Mouse (Mus musculus) kidney, postnatal 36 days (tissue): ENCODE data around the gene Nsun3.

Source experiments
- DNase-seq, 2 experiments: peaks; one replicate each; pipeline ENCODE4 v3.0.0; 2021 to 2022; ENCODE audit warnings: mixed read lengths in 2 of 2

Gene Nsun3

DNA sequence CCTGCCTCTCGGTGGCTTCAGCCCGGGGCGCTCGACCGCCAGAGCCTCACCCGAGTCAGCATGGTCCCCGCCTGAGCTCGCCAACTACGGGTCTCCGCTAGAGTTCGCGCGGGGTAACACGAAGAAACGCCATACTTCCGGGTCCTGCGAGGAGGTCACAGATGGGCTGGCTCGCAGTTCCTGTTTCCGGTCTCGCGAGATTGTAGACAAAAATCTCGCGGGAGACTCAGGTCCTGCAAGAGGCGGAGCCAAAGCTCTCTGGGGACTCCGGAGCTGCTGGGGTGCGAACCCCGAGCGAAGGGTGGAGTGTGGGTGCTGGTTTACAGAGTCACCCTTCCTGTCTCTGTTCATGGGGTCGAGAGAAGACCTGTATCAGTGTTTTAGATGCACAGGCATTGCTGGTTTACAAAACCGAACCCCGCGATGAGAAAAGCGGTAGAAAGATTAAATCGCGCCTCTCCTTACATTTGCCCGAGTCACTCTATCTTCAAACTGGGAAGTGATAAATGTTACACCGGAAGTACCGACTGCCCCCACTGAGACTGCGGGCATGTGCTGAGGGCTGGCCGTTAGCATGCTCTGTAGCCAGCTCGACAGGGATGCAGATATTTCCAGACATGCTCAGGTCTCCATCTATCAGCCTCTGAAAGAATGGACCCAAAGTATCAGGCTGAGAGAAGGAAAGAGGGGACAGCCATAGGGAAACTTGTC is at the start of gene Nsun3:
Nsun3 (minus strand) TSS at position 198 of the 711 bp plus-strand sequence.
- DNase-seq: peak; percentile 94 to 96

DNA sequence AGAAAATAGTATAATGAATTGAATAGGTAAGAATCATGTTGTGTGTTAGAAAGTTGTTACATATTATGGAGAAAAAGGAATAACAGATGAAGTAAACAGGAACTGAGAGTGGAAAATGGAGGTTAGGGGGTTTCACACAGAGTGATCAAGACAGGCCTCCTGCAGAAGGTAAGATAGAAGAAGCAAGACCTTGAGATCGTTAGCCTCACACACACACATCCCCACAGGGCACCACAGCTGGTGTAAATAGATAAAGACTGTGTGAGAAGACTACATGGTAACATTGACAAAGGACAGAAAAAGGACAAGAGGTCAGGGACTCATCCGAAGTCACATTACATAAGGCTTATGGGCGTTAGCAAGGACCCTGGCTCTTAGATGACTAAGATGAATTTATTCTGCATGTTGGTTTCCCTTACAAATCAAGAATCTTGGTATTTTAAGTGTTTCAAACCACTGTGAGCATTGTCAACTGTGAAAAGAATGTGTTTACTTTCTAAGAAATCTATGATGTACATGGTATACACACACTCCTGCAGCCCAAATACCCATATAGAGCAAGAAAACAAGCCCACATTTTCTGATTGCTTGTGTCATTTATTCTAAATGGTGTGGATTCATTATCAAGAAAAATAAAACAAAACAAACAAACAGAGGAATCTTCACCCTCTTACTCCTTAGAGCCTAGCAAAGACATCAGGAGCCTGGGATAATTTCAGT is 47.6 kb upstream of the Nsun3 start:
- no peak for DNase-seq

DNA sequence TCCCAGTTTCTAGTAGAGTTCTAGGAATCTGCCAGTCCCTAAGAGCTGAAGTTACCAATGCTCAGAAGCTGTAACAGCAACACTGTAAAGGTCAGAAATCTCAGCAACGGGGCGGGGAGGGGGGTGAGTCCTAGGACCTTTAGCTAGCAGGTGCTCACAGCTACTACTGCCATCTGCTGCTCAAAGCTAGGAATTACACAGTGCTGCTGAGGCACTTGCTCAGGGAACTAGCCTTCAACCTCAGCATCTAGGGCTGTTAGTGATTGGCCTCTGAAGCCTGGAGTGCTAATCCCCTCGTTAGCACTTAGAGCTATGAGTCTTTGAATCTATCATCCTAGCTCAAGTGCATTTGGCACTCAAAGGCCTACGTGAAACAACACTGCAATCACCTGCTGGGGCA is 45.9 kb upstream of the Nsun3 start:
- peak; percentile 55 to 71 for DNase-seq

DNA sequence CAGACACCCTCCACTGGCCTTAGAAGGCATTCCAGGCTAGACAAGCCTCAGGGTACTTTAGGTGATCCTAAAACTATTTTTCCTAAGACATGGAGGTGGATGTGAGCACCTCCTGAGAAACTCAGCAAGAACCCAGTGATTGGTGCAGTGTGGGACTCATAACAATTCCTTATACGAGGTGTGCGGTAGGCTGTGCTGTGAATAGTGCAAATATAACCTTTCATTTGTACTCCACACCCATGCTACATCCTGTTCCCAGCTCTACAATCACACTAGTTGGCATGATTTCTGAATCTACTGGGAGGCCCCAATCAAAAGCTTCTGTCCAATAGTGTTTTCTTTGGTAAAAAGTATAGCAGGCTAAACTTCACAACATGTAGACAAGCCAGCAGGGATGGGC is 45.4 kb upstream of the Nsun3 start:
- DNase-seq: no peak

DNA sequence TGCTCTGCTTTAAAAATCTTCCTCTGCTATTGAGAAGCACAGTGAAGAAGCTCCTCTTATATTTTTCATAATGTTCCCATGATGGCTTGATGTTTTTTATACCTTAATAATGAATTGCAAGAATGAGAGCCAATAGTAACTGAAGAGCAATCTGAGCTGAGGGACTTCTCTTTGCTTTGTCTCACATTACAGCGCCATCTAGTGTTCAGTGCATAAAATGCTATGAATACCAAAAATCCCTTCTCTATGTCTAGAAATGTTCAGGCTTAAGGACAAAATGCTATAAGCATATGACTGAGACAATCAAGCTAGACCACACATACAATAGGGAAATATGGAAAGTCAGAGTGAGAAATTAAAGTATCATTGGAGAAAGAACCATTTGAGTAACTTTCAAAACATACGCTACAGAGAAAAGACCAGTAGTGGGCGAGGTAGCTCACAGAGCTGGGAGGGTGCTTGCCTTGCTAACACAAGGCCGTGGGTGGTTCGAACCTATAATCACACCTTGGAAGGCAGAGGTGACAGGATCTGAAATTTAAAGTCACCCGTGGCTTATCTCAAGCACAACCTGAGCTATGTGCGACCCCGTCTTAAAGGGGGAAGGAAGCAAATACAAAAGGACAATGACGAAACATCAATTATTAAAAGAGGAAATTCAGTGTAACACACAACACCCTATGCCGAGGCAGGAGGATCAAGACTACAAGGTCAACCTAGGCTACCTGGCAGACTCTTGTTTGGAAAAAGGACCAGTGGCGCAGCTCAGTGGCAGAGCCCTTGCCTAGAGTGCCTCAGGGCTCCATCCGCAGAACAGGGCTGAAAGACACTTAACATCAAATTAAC is 39.8 kb upstream of the Nsun3 start:
- DNase-seq: peak; percentile 18 to 22

DNA sequence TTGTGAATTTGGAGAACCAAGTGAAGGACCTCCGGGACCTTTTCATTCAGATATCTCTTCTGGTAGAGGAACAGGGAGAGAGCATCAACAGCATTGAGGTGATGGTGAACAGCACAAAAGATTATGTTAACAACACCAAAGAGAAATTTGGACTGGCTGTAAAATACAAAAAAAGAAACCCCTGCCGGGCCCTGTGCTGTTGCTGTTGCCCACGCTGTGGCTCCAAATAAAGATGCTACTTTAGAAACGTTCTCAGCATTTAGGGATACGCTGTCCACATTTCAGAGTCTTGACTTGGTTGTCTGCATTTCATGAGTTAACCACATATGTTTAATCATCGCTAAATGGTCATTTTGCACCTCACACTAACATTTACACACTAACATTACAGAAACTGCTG is 35.9 kb upstream of the Nsun3 start:
- DNase-seq: no peak

DNA sequence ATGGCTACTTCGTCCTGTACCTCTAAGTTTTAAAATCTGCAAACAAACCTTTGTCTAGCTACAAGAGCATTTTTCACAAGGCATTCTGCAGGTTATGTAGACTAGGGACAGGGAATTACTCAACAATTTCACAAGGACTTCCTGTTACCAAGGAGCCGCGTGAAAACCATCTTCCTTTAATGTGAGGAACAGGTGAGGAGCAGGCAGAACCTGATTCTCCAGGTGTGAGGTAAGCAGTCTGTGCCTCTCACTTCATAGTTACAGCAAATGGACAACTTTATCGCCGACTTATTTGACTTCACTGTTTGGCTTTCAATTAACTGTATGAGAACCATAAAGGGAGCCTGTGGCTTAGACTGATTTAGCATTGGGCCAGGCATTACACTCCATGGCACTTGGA is 27.9 kb upstream of the Nsun3 start, which contains the start of gene Stx19:
Stx19 (plus strand) TSS at position 186 of the 400 bp plus-strand sequence.
- no peak for DNase-seq

DNA sequence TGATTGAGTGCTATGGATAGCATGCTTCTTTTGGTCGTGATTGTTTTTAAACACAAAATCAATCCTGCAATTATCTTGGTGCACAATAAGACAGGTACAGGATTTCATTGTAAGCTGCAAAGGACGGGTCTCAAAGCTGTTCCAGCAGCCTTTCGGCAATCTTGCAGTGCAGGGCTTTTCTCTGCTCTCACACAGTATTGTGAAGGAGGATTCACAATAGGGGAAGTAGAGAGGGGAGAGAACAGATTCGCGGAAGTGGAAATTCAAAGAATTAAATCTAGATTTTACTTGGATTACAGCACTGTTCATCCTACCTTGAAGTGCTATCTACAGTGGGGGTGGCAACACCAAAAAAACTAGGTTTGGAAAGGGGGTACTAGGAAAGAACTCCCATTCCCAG is 27.2 kb upstream of the Nsun3 start:
- DNase-seq: no peak

DNA sequence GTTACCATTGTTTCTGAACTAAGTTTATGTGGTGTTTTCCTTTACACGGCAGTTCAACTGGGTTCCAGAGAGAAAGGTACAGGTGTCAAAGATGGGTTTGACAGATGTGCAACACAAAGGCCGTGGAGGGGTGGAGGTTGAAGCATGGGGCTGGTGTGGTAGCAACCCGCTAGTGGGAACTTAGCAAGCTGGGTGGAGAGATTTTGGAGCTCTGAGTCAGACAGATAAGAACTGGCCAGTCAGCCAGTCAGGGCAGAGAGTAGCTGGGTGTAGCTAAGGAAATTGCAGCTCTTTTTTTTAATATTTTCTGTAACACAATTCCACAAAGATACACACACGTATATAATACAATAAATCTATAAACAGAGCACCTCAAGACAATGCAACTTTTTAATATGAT is 24.2 kb upstream of the Nsun3 start:
- DNase-seq: no peak

DNA sequence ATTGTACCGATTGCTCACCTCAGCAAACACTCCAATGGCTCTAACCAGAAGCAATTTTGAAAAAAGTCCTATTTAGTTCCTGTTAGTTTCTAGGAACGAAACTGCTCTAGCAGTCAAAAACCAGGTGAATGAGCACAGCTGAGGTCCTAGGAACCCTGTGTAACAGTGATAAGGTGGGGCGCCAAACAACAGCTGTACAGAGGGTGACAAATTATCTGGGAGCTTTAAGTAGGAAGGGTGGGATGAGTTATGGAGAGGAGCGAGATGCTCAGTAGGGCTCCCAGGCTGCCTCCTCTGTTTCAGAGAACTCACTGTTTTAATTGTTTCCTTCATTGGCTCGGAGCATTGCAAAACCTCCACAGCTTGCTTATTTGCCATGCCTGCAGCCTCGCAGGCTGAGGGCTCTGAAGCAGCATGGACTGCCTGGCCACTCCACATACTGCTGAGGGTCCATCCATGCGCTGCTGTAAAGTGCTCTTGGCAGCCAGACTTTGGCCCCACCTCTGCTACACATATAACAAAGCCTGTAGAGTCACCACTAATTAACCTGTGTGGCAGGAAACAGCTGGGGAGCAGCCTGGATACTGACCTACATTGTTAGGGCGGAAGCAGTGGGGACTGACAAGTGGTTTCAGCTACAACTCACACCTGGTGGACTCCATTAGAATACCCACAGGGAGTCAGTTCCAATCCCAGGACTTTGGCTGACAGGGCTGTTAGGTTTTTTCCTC is 20.8 kb upstream of the Nsun3 start:
- DNase-seq: no peak

DNA sequence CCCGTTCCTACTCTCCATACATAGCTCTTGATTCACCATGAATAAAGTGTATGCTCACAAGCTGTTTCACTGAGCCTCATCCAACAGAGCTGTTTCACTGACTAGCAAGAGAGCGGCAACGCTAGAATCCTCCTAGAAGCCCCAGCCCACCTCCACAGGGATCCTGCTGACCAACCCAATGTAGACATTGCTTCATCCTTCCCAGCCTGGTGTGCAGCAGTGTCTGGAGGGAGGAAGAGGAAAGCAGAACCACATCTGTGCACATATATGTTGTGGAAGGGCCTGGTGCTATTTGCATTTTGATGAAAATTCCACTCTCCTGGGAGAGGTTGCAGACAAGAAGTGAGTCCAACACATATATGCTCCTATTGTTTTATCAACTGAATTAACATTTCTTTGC is 18.0 kb upstream of the Nsun3 start:
- DNase-seq: no peak

DNA sequence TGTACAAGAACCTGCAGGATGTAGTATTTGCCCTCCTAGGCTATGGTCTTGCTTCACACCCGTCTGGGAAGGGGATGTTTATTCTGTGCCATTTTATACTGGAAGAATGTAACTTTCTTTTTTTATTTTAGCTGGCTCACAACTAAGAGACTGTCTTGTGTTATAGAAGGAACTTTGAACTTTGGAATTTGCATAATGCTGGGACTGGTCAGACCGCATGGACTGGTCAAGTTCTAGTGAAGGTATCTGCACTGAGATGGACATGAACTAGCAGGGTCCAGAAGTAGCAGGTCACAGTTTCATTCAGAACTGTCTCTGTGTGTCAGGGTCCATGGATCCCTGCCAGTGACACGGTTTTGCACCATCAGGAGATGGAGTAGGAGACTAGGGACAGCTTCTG is 13.2 kb upstream of the Nsun3 start:
- peak in 1 of 2 experiments; percentile 10 for DNase-seq

DNA sequence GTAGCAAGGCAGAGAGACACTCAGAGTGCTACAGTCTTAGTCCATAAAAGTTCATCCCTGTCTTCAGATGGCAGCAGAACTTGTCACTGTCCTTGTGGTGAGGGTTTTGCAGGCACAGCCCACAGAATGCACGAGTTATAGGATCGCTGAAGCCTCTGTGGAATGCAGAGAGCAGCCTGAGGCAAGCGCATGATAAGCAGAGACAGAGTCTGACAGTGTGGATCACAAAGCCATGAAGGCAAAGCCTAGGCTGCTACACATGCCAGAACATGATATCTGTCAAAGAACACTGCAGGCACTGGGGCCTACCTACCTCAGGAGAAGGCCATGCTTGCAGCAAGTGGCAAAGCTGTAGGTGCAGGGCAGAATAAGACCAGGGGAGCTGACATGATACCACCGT is 12.8 kb upstream of the Nsun3 start:
- DNase-seq: no peak

DNA sequence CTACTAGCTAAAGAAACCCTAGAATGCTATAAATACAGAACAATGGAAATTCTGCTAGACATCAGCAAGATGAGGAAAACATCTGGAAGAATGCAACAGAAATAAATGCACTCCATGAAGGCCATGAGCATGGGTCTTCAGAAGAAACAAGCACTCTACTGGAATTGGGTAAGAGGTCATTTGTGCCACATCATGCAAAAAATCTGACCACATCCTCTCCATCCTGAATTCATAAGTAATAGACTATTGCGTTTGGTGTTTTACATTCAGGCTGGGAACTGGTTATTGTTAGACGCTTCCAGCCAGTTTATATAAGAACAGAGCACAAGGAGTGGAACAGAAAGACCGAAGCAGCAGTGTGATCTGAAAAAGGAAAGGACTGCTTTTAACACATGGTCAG is 12.2 kb upstream of the Nsun3 start:
- no peak for DNase-seq

DNA sequence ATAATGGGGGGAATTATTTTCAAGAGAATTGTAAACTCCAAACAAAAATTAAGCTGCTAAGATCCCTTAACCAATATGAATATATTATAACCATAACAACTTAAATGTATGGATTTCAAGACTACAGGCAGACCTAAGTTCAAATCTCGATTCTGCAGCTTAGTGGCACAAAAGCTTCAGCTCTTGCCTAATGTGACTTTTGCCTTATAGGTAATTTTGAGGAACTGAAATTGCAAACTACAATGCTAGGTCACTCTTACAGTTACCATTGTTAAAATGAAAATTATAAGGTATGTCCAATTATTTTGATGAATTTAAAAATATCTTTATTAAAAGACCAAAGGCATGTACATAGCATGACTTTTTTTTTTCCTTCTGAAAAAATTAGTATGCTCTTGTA is 10.0 kb upstream of the Nsun3 start:
- no peak for DNase-seq

DNA sequence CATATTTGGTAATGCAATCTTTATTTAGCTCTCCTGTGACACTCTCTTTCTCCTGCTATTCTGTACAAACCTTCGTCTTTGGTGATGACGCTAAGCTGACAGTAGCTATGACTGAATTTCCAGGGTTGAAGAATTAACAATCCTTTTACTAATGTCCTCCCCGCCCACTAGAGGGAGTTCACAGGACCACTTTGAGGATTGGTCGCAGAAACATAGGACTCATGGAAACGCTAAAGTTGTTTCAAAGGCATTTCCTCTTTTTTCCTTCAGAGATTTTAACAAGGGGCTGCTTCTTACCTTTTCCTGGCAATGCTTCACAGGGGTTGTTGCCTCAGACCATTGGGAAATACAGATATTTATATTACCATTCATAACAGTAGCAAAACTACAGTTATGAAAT is 4.4 kb downstream of the Nsun3 start:
- DNase-seq: peak in 1 of 2 experiments; percentile 30

DNA sequence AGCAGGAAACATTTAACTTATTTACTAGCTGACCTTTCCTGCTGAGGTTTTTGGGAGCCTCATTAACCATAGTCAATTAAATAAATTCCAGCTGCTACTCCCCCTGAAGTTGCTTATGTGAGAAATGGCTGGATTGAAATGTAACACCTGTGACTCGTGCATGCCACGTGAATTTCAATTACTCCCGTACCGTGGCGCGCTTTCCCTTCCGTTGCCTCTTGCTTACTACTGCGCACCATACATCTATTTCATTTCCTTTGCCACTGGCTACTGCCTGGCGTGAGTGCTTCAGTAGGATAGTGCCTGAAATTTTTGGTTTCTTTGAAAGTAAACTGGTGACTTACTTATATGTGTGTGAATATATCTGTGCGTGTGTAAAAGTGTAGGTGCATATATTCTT is 8.3 kb downstream of the Nsun3 start:
- peak in 1 of 2 experiments; percentile 9 for DNase-seq

DNA sequence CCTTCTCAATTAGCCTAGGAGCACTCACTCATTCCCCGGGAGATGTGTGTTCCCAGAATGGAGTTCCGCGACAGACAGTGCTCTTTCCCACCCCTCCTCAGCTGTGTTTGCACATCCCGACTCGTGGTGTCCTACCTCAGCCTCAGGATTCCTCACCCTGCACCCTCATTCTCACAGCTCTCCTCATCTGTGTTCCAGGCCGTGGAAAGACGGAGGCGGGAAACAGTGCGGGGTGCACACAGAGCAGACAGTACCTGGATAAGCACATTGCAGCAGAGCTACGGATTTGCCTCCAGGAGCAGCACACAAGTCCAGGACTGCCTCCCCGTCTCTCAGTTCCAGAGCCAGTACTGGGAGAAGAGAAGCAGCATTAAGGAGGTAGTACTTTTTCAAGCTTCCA is 10.6 kb downstream of the Nsun3 start:
- DNase-seq: no peak

DNA sequence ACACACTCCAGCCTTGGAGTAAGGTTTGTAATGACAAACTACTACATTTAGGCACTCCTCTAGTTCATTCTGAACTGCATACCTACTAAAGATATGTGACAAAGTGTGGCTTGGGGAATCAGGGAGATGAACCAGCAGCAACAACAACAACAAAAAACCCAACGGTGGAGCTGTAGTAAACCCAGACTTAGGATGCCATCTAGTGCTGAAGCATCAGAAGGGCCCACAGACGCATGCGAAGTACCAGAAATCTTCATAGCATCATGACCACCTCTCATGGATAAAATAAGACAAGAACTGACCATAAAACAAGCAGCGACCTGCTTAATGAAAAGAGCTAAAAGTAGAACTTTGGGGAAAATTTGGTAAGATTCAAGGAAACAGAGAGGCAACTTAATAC is 13.2 kb downstream of the Nsun3 start:
- DNase-seq: no peak

DNA sequence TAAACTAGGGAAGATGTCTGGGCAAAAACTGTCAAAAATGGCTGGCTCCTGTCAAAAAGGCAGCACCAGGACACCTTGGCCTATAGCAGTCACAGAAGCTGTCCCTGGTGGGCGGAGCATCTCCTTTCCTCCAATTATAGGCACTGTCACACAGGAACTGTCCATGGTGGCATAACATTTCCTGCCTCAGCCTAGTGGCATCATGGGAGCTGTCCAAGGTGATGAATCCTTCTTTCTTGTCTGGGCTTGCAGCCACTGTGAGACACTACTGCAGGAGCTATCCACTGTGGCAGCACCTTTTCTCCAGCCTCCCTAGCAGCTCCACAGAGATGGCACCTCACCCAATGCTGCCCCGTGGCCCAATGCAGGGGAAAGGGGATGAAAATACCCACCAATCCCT is 28.3 kb downstream of the Nsun3 start:
- peak; percentile 12 to 38 for DNase-seq

DNA sequence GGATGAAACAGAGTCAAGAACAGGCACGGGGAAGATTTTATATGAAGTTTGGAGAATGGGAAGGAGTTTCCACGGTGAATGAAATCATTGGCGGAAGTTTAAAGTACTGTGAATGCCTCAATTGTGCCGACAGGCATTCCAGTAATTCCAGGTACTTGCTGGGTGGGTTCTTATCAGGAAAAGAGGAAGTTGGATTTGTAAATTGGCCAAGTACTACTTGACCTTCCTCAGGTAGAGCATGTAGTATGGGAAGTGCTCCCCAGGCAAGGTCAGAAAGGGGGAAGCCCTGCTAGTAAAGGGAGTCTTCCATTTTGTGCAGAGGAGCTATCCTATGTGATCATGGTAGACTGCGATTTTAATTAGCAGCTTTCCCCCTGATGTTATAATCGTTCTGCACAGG is 31.3 kb downstream of the Nsun3 start:
- no peak for DNase-seq

DNA sequence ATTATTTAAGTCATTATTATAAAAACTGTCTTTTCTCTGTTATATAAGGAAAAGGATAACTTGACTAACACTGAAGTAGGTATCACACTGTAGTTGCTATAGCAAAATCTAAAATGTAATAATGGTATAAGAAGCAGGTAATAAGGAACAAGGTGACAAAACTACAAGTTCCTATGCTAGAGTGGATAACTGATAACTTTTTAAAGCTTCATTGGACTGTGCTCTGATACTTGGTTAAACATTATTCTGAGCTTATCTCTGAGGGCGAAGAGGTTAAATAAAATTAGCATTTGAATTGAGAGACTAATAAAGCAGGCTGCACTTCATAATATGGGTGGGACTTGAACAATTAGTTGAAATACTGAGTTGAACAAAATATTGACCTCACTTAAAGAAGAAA is 33.0 kb downstream of the Nsun3 start:
- DNase-seq: no peak

DNA sequence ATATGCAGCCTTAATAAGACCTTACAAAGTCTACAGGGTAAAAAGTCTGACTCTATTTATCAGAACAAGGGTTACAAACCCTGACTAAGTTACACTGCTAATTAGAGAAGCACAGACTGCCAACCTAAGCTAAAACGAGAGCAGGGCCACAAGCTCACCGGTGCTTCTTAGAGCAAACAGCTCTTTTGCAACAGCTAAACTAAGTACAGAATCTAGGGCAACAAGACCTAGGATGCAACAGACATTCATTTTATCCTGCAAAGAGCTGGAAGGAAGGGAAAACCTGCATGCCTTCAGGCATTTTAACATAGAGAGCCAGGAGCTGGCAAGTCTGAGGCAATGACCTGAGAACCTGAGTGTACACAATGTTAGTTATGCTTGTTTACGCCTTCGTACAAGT is 33.5 kb downstream of the Nsun3 start:
- DNase-seq: no peak
